Mouse (Mus musculus) hindbrain, embryonic 12.5 days (tissue): ENCODE measurements around the gene Fbp2. TPM values are rescaled to one million over a fixed set of nuclear protein-coding genes. Genes with fewer than 3 reads are reported as not detected.
A peak's percentile ranks its signal among the peaks of the same experiment; 100 is the strongest.

Experiments used
- ATAC-seq: fragments of 200-750 bp; cut with Nextera tagmentation; 2 replicates; pipeline ENCODE4 v1.8.0; 2017; ENCODE audit warnings: moderate TSS enrichment; ENCODE audit not compliant: low FRiP score
- H3K27ac ChIP-seq: fragments of 300-500 bp; sonication (generic); 2 replicates; pipeline ENCODE4 v1.5.1; 2016; ENCODE audit warnings: mild to moderate bottlenecking
- H3K27me3 ChIP-seq: fragments of 300-500 bp; sonication (generic); 2 replicates; pipeline ENCODE4 v1.6.1; 2016; ENCODE audit warnings: mild to moderate bottlenecking
- H3K36me3 ChIP-seq: fragments of 300-500 bp; sonication (generic); 2 replicates; pipeline ENCODE4 v1.6.1; 2016; ENCODE audit warnings: mild to moderate bottlenecking
- H3K4me1 ChIP-seq: fragments of 300-500 bp; sonication (generic); 2 replicates; pipeline ENCODE4 v1.6.1; 2016
- H3K4me2 ChIP-seq: fragments of 300-500 bp; sonication (generic); replicated peaks from 2 replicates; pipeline ENCODE4 v1.6.1; 2016; ENCODE audit warnings: mild to moderate bottlenecking
- H3K4me3 ChIP-seq: fragments of 300-500 bp; sonication (generic); 2 replicates; pipeline ENCODE4 v1.5.1; 2016; ENCODE audit warnings: mild to moderate bottlenecking
- H3K9ac ChIP-seq: fragments of 300-500 bp; sonication (generic); 2 replicates; pipeline ENCODE4 v1.6.1; 2016; ENCODE audit warnings: mild to moderate bottlenecking, moderate library complexity
- H3K9me3 ChIP-seq: fragments of 300-500 bp; sonication (generic); replicated peaks from 2 replicates; pipeline ENCODE4 v1.6.1; 2016; ENCODE audit warnings: mild to moderate bottlenecking
- WGBS: fragments of 180-500 bp; shearing (Covaris S2); methylation state at CpG from one replicate; pipeline ENCODE4 v1.1.7; 2016; 5-methylcytosine and 5-hydroxymethylcytosine counted together
- polyA plus RNA-seq: library from polyadenylated mRNA; unstranded; fragments of >200 nt; fragmentation: Nextera tagmentation; extraction: Ambion mirVana; gene quantifications from 2 replicates; pipeline ENCODE4 v1.2.1, GENCODE M21; 2016

The Fbp2 gene
- polyA plus RNA-seq, 1 experiment from 2014 or later = 0.36 TPM

- H3K27ac ChIP-seq = no peak overlapping the region
- H3K36me3 ChIP-seq = no peaks in the 10 kb centered on the region
- H3K27me3 ChIP-seq = no peaks in the 10 kb centered on the region; the same call in 1 of the 2 replicates
- no peak overlapping the region for H3K4me2 ChIP-seq
- no peak overlapping the region for H3K9ac ChIP-seq
- H3K4me1 ChIP-seq = 0 out of 2 replicates have a peak, but pooled peaks cover 5% of the 10 kb centered on the region
- H3K4me3 ChIP-seq = no peak overlapping the region
- H3K9me3 ChIP-seq = no peaks in the 10 kb centered on the region
- 85% methylated on average over 9 of the region's 9 CpGs for WGBS
- ATAC-seq = no peak
Measured at GRCm38 (mm10) chr13:62881336-62881735, 23.1 kb upstream of the Fbp2 start.

- H3K4me2 ChIP-seq = no peak overlapping the region
- WGBS = 18% methylated on average over 8 of the region's 8 CpGs
- no peaks in the 10 kb centered on the region; the same call in 1 of the 2 replicates for H3K27me3 ChIP-seq
- H3K4me1 ChIP-seq = 0 out of 2 replicates have a peak, but pooled peaks cover 5% of the 10 kb centered on the region
- no peaks in the 10 kb centered on the region for H3K9me3 ChIP-seq
- no peak for ATAC-seq
- H3K9ac ChIP-seq = no peak overlapping the region
- H3K4me3 ChIP-seq = no peak overlapping the region
- H3K36me3 ChIP-seq = no peaks in the 10 kb centered on the region
- H3K27ac ChIP-seq = no peak overlapping the region
Measured at GRCm38 (mm10) chr13:62879831-62880615, 21.8 kb upstream of the Fbp2 start.

DNA sequence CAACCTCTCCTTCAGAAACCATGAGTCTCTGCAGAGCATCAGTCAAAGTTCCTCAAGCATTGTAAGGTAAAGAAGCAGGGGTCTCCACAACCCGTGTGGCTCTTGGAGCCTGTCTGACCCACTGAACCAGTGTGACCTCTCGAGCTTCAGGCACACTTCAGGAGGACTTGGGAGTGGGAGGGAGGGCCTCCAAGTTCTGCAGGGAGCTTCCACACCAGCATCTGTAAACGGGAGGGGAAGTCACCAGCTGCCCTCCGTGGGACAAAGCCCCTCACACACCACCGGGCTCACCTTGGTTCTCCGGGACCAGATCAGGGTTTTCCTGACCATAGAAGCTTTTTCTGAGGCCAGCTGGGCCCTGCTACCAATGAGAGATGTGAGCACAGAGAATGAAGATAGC lies 21.2 kb upstream of the Fbp2 start:
- no peak overlapping the region for H3K4me2 ChIP-seq
- no peaks in the 10 kb centered on the region; the same call in 1 of the 2 replicates for H3K27me3 ChIP-seq
- 0 out of 2 replicates have a peak, but pooled peaks cover 5% of the 10 kb centered on the region for H3K4me1 ChIP-seq
- ATAC-seq = no peak
- WGBS = 17% methylated on average over 6 of the region's 6 CpGs
- H3K4me3 ChIP-seq = no peak overlapping the region
- no peaks in the 10 kb centered on the region for H3K9me3 ChIP-seq
- H3K36me3 ChIP-seq = no peaks in the 10 kb centered on the region
- H3K9ac ChIP-seq = no peak overlapping the region
- no peak overlapping the region for H3K27ac ChIP-seq

DNA sequence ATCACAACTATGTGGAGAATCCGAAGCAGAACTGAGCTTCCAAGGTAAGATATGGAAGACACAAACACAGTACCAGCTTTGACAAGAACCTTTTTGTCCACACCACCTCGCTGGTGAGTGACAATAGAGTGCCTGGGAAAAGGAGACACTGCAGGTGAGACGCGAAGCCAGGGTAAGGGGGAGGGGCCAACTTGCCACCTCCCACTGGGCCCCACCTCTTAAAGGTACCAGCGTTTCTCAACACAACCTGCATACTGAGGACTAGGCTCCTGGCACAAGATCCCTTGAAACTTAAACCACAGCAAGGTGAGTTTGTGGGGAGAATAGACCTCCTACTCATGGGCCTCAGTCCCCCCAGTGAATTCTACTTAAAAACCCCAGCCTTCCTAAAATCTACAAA lies 19.0 kb upstream of the Fbp2 start:
- Histone ChIP-seq H3K4me2 (no peak overlapping the region), H3K4me1 (0 out of 2 replicates have a peak, but pooled peaks cover 5% of the 10 kb centered on the region), H3K27me3 (no peaks in the 10 kb centered on the region; the same call in 1 of the 2 replicates), H3K9ac (no peak overlapping the region), H3K4me3 (no peak overlapping the region), H3K36me3 (no peaks in the 10 kb centered on the region), H3K9me3 (no peaks in the 10 kb centered on the region), H3K27ac (no peak overlapping the region)
- no peak for ATAC-seq
- WGBS = 11% methylated on average over 5 of the region's 5 CpGs

- no peak for ATAC-seq
- H3K27me3 ChIP-seq = no peaks in the 10 kb centered on the region; the same call in 1 of the 2 replicates
- no peaks in the 10 kb centered on the region for H3K36me3 ChIP-seq
- no peaks in the 10 kb centered on the region for H3K9me3 ChIP-seq
- no peak overlapping the region for H3K27ac ChIP-seq
- H3K4me2 ChIP-seq = no peak overlapping the region
- H3K4me1 ChIP-seq = 0 out of 2 replicates have a peak, but pooled peaks cover 5% of the 10 kb centered on the region
- H3K4me3 ChIP-seq = no peak overlapping the region
- no peak overlapping the region for H3K9ac ChIP-seq
- WGBS = 53% methylated on average over 1 of the region's 1 CpGs
Measured at GRCm38 (mm10) chr13:62876111-62876510, 17.9 kb upstream of the Fbp2 start.

- H3K9ac ChIP-seq = no peak overlapping the region
- no peaks in the 10 kb centered on the region for H3K36me3 ChIP-seq
- no peaks in the 10 kb centered on the region for H3K4me1 ChIP-seq
- no peaks in the 10 kb centered on the region for H3K9me3 ChIP-seq
- ATAC-seq = no peak
- H3K27me3 ChIP-seq = no peaks in the 10 kb centered on the region
- 69% methylated on average over 3 of the region's 3 CpGs for WGBS
- H3K27ac ChIP-seq = no peak overlapping the region
- H3K4me3 ChIP-seq = no peak overlapping the region
- no peak overlapping the region for H3K4me2 ChIP-seq
Measured at GRCm38 (mm10) chr13:62872252-62872651, 14.0 kb upstream of the Fbp2 start.

- Histone ChIP-seq H3K9me3 (no peaks in the 10 kb centered on the region), H3K27me3 (no peaks in the 10 kb centered on the region), H3K4me3 (no peak overlapping the region), H3K36me3 (no peaks in the 10 kb centered on the region), H3K4me1 (no peaks in the 10 kb centered on the region), H3K27ac (no peak overlapping the region), H3K4me2 (no peak overlapping the region), H3K9ac (no peak overlapping the region)
- no peak for ATAC-seq
- WGBS = 89% methylated on average over 2 of the region's 2 CpGs
Measured at GRCm38 (mm10) chr13:62870605-62871004, 12.4 kb upstream of the Fbp2 start.

DNA sequence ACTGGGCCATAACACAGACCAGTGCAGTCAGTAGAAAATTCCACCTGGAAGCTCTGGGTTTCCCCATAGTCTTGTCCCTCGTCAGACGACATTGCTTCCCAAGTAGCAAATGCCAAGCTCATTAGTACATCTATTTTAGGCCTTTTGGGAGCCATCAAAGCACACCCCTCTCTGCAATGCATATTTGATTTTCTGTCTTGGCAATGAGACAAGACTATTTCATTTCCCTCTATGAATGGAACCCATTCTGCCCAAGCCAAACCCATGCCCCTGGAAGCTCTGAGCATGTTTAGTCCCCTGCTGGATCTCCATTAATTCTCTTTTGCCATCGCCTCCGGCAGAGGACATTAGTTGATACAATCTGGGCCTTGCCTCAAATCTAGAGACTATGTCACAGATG lies 8.6 kb upstream of the Fbp2 start:
- ATAC-seq = no peak

DNA sequence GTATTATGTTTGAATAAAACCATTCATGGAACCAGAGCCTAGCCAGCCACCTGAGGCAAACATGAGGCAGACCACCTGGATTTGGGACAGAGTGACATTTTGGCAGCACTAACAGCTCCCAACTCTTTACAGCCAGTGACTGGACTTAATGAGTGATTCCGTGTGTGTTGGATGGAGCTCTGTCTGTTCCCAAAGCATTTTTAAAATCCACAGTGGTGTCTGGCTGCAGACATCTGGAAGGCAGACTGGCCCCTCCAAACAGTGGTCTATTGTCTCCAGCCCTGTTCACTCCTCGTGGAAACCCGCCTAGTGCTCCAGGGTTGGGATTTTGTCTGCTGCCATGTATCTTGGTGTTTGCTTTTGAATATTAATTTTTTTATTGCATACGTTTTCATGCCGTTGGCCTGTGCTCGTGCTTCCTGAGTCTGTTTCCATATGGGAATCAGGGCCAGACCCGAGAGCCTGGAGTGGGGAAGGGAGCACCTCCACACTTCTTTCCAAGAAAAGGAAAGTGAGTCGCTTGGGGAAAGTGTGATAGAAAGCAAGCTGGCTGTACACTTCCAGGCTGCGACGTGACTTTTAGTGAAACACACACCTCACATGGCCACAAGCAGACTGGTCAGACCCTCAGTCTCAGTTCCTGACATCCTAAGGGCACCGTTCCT lies 7.6 kb upstream of the Fbp2 start:
- no peaks in the 10 kb centered on the region for H3K27me3 ChIP-seq
- H3K9ac ChIP-seq = no peak overlapping the region
- H3K4me2 ChIP-seq = no peak overlapping the region
- no peak overlapping the region for H3K4me3 ChIP-seq
- 61% methylated on average over 11 of the region's 11 CpGs for WGBS
- no peak for ATAC-seq
- no peaks in the 10 kb centered on the region for H3K4me1 ChIP-seq
- no peaks in the 10 kb centered on the region for H3K36me3 ChIP-seq
- H3K27ac ChIP-seq = peak overlapping the region; percentile 57
- H3K9me3 ChIP-seq = no peaks in the 10 kb centered on the region

More for the DNA sequence above, 8.6 kb upstream of the Fbp2 start:
- Histone ChIP-seq H3K9ac (no peak overlapping the region), H3K4me1 (no peaks in the 10 kb centered on the region), H3K4me2 (no peak overlapping the region), H3K27me3 (no peaks in the 10 kb centered on the region), H3K4me3 (no peak overlapping the region), H3K27ac (peak overlapping the region; percentile 57), H3K36me3 (no peaks in the 10 kb centered on the region), H3K9me3 (no peaks in the 10 kb centered on the region)
- WGBS = 65% methylated on average over 4 of the region's 4 CpGs

DNA sequence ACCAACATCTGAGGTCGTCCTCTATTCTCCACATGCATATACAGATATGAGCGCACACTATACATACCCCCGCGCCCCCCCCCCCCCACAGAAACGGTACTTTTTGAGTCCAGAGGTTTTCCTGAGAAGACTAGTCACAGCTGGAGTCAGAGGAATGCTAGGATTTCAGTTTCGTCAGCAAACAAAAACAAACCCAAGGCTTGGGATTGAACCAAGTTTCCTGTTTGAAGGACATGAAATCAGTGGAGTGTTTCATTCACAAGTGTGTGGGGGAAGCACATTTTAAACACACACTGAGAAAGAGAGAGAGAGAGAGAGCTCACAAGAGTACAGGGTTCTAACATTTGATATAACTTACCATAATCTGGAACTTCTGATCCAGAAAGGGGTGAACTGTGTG lies 5.5 kb upstream of the Fbp2 start:
- no peak for ATAC-seq
- Histone ChIP-seq H3K4me1 (no peaks in the 10 kb centered on the region), H3K9me3 (no peaks in the 10 kb centered on the region), H3K27ac (no peak overlapping the region), H3K27me3 (no peaks in the 10 kb centered on the region), H3K4me2 (no peak overlapping the region), H3K4me3 (no peak overlapping the region), H3K36me3 (no peaks in the 10 kb centered on the region), H3K9ac (no peak overlapping the region)
- 79% methylated on average over 6 of the region's 6 CpGs for WGBS

DNA sequence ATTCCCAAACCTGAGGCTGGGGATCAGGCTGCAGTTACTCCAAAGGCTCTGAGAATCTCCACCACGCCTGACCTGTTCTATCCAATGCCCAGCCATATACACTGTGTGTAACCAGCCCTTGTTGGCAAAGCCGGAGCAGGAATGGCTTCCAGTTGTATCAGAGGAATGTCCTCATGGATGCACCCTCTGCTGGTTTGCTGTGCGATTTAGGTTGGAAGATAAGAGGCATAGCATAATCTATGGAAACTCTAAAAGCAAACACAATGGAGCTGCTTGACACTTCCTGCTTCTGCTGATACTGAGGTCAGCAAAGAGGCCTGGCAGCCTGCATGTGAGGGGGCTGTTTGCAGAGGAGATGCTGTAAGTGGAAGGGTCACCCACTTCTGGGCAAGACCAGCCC lies 4.7 kb upstream of the Fbp2 start:
- Histone ChIP-seq H3K9me3 (no peaks in the 10 kb centered on the region), H3K27me3 (no peaks in the 10 kb centered on the region), H3K4me3 (no peak overlapping the region), H3K36me3 (no peaks in the 10 kb centered on the region), H3K4me1 (no peaks in the 10 kb centered on the region), H3K27ac (no peak overlapping the region), H3K4me2 (no peak overlapping the region), H3K9ac (no peak overlapping the region)
- ATAC-seq = no peak
- 85% methylated on average over 3 of the region's 3 CpGs for WGBS

DNA sequence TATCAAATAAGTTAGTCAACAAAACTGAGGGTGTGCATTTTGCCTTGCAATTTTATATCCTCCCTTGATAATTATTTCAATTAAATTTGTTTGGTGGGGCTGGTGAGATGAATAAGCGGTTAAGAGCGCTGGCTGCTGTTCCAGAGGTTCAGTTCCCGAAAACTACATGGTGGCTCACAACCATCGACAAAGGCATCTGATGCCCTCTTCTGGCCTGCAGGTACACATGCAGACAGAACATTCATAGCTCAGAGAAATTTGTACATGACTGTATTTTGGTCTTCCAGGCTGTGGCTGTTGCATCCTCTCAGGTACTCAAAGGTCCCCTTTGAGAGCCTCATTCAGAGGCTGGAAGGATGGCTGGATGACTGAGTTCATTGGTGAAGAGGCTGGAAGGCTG lies 1.8 kb upstream of the Fbp2 start:
- H3K4me1 ChIP-seq = no peaks in the 10 kb centered on the region
- no peak overlapping the region for H3K9ac ChIP-seq
- 94% methylated on average over 4 of the region's 4 CpGs for WGBS
- H3K36me3 ChIP-seq = no peaks in the 10 kb centered on the region
- ATAC-seq = no peak
- no peaks in the 10 kb centered on the region for H3K27me3 ChIP-seq
- no peak overlapping the region for H3K4me3 ChIP-seq
- H3K9me3 ChIP-seq = no peaks in the 10 kb centered on the region
- no peak overlapping the region for H3K4me2 ChIP-seq
- H3K27ac ChIP-seq = no peak overlapping the region
